In genomic region chr1:74139415-74139814, GRCm38 (mm10) we compare ENCODE assay signal across 16 mouse cellular contexts. TPM values are rescaled to one million over a fixed set of nuclear protein-coding genes. Genes with fewer than 3 reads are reported as not detected.
A peak's percentile ranks its signal among the peaks of the same experiment; 100 is the strongest.
DNase-seq lines count a peak whose midpoint lies in the region; ATAC-seq and TF ChIP-seq lines count a peak whose summit lies in the region.
"Had no signal": no experiment of that assay in that cellular context is flagged by ENCODE, and none has a peak within 500 bp of the region (broad histone marks: within the 10 kb centered on the region; RNA-seq: fewer than 3 reads in every experiment).

No protein-coding gene starts in this region.

- H3K36me3 ChIP-seq in intestine, postnatal 0 days (ENCODE audit: control insufficient read depth, insufficient read depth) = no peaks in the 10 kb centered on the region
- no peaks in the 10 kb centered on the region for H3K36me3 ChIP-seq in intestine, embryonic 16.5 days (ENCODE audit: control insufficient read depth, insufficient read depth, low read length)
- H3K36me3 ChIP-seq in midbrain, postnatal 0 days (ENCODE audit: insufficient read depth, low read length) = no peaks in the 10 kb centered on the region
- no peaks in the 10 kb centered on the region for H3K36me3 ChIP-seq in midbrain, embryonic 10.5 days
- no peaks in the 10 kb centered on the region for H3K36me3 ChIP-seq in splenic B cell, adult 2 months (ENCODE audit: control insufficient read depth, insufficient read depth, low read length, poor library complexity, severe bottlenecking)
- H3K36me3 ChIP-seq in limb, embryonic 10.5 days = no peaks in the 10 kb centered on the region
- H3K36me3 ChIP-seq: heart, embryonic 15.5 days had no signal

- no peak overlapping the region for H3K27ac ChIP-seq in intestine, postnatal 0 days (ENCODE audit: low read depth, low read length)
- H3K27ac ChIP-seq in intestine, embryonic 16.5 days (ENCODE audit: low read length) = no peak overlapping the region
- H3K27ac ChIP-seq in midbrain, postnatal 0 days (ENCODE audit: low read depth, low read length) = no peak overlapping the region
- no peak overlapping the region for H3K27ac ChIP-seq in midbrain, embryonic 10.5 days (replicated peaks)
- H3K27ac ChIP-seq in bone marrow, adult 2 months (ENCODE audit: control insufficient read depth, insufficient read depth, low read depth, low read length, poor library complexity) = no peak overlapping the region
- H3K27ac ChIP-seq in limb, embryonic 10.5 days = no peak overlapping the region
- H3K27ac ChIP-seq: heart, embryonic 15.5 days had no signal

- ATAC-seq in intestine, postnatal 0 days = no peak
- ATAC-seq in intestine, embryonic 16.5 days = no peak
- ATAC-seq in midbrain, postnatal 0 days (ENCODE audit: low FRiP score) = no peak
- ATAC-seq: inflammation-experienced regulatory T-cells, adult 6 months had no signal

- DNase-seq in midbrain, postnatal 0 days (ENCODE audit: low spot score) = no peak
- no peak for DNase-seq in midbrain, embryonic 10.5 days (ENCODE audit: low spot score)
- DNase-seq in splenic B cell, adult 2 months (ENCODE audit: low read depth, low spot score) = peak; percentile 23
- DNase-seq in limb, embryonic 10.5 days (ENCODE audit: low spot score) = no peak
- DNase-seq in spleen, postnatal 14 days (ENCODE audit: low spot score in 2 of 2) = no peak
- DNase-seq: cerebellum, postnatal 36 days; lung, postnatal 14 days had no signal

- no peak overlapping the region for H3K4me3 ChIP-seq in intestine, postnatal 0 days (ENCODE audit: low read depth, low read length)
- H3K4me3 ChIP-seq in intestine, embryonic 16.5 days (ENCODE audit: low read length) = no peak overlapping the region
- H3K4me3 ChIP-seq in midbrain, postnatal 0 days (ENCODE audit: low read depth, low read length) = no peak overlapping the region
- no peak overlapping the region for H3K4me3 ChIP-seq in midbrain, embryonic 10.5 days
- H3K4me3 ChIP-seq in bone marrow, adult 2 months (replicated peaks; ENCODE audit: control insufficient read depth, low read depth, low read length) = no peak overlapping the region
- H3K4me3 ChIP-seq in limb, embryonic 10.5 days = no peak overlapping the region
- H3K4me3 ChIP-seq: erythroblast, embryonic 14.5 days; heart, embryonic 15.5 days had no signal

- TF ChIP-seq POLR2A in bone marrow, adult 2 months (IDR thresholded peaks at IDR 0.05; ENCODE audit: borderline replicate concordance, control insufficient read depth, low read depth, low read length) = no peak

- H3K9ac ChIP-seq in intestine, postnatal 0 days (ENCODE audit: low read depth, low read length) = no peak overlapping the region
- no peak overlapping the region for H3K9ac ChIP-seq in intestine, embryonic 16.5 days (ENCODE audit: low read depth, low read length)
- no peak overlapping the region for H3K9ac ChIP-seq in midbrain, postnatal 0 days (replicated peaks; ENCODE audit: low read length, poor library complexity, severe bottlenecking)
- H3K9ac ChIP-seq: heart, embryonic 15.5 days had no signal

- 60% methylated on average over 3 of the region's 3 CpGs for WGBS in intestine, postnatal 0 days
- 59% methylated on average over 3 of the region's 3 CpGs for whole genome bisulfite sequencing in intestine, embryonic 16.5 days
- WGBS in midbrain, postnatal 0 days = 57% methylated on average over 3 of the region's 3 CpGs
- WGBS in midbrain, embryonic 10.5 days = 66% methylated on average over 3 of the region's 3 CpGs
- WGBS in bone marrow, adult 2 months = 35% methylated on average over 3 of the region's 3 CpGs
- WGBS in limb, embryonic 10.5 days = 55% methylated on average over 3 of the region's 3 CpGs

- H3K4me1 ChIP-seq in intestine, postnatal 0 days (replicated peaks; ENCODE audit: control insufficient read depth, insufficient read depth, low read length) = no peaks in the 10 kb centered on the region
- H3K4me1 ChIP-seq in intestine, embryonic 16.5 days (ENCODE audit: control insufficient read depth, insufficient read depth, low read length) = no peaks in the 10 kb centered on the region
- no peaks in the 10 kb centered on the region for H3K4me1 ChIP-seq in midbrain, postnatal 0 days (ENCODE audit: insufficient read depth, low read length)
- no peaks in the 10 kb centered on the region for H3K4me1 ChIP-seq in midbrain, embryonic 10.5 days
- peaks cover 3% of the 10 kb centered on the region for H3K4me1 ChIP-seq in bone marrow, adult 2 months (ENCODE audit: control insufficient read depth, insufficient read depth, low read length)
- no peaks in the 10 kb centered on the region for H3K4me1 ChIP-seq in limb, embryonic 10.5 days
- H3K4me1 ChIP-seq: heart, embryonic 15.5 days had no signal

- TF ChIP-seq CTCF in intestine, postnatal 0 days (IDR thresholded peaks at IDR 0.05; ENCODE audit: low read depth) = peak; percentile 54
- TF ChIP-seq CTCF in midbrain, postnatal 0 days (IDR thresholded peaks at IDR 0.05) = peak; percentile 25; the same call in 1 of the 2 replicates
- peak; percentile 11; the same call in 1 of the 2 replicates for TF ChIP-seq CTCF in bone marrow, adult 2 months (IDR thresholded peaks at IDR 0.05; ENCODE audit: control insufficient read depth, insufficient read depth, low read length)

- H3K9me3 ChIP-seq in intestine, postnatal 0 days (ENCODE audit: control insufficient read depth) = no peaks in the 10 kb centered on the region
- no peaks in the 10 kb centered on the region for H3K9me3 ChIP-seq in intestine, embryonic 16.5 days (ENCODE audit: control insufficient read depth, low read length)
- H3K9me3 ChIP-seq in midbrain, postnatal 0 days (ENCODE audit: low read length) = no peaks in the 10 kb centered on the region
- H3K9me3 ChIP-seq in midbrain, embryonic 10.5 days (replicated peaks) = no peaks in the 10 kb centered on the region
- H3K9me3 ChIP-seq in limb, embryonic 10.5 days (replicated peaks) = no peaks in the 10 kb centered on the region
- H3K9me3 ChIP-seq: heart, embryonic 15.5 days had no signal

- H3K27me3 ChIP-seq in intestine, postnatal 0 days (replicated peaks; ENCODE audit: control insufficient read depth, insufficient read depth, low read length) = no peaks in the 10 kb centered on the region
- no peaks in the 10 kb centered on the region for H3K27me3 ChIP-seq in intestine, embryonic 16.5 days (replicated peaks; ENCODE audit: control insufficient read depth, insufficient read depth, low read length)
- no peaks in the 10 kb centered on the region for H3K27me3 ChIP-seq in midbrain, postnatal 0 days (ENCODE audit: insufficient read depth, low read length)
- no peaks in the 10 kb centered on the region for H3K27me3 ChIP-seq in midbrain, embryonic 10.5 days (ENCODE audit: low read depth, poor library complexity, severe bottlenecking)
- no peaks in the 10 kb centered on the region for H3K27me3 ChIP-seq in splenic B cell, adult 2 months (ENCODE audit: control insufficient read depth, insufficient read depth, low read length, poor library complexity, severe bottlenecking)
- H3K27me3 ChIP-seq in limb, embryonic 10.5 days (ENCODE audit: low read depth, poor library complexity, severe bottlenecking) = no peaks in the 10 kb centered on the region
- H3K27me3 ChIP-seq: heart, embryonic 15.5 days had no signal

- H3K4me2 ChIP-seq in intestine, postnatal 0 days (replicated peaks; ENCODE audit: low read depth) = no peak overlapping the region
- H3K4me2 ChIP-seq in intestine, embryonic 16.5 days (ENCODE audit: low read depth, low read length) = no peak overlapping the region
- H3K4me2 ChIP-seq in midbrain, postnatal 0 days (ENCODE audit: low read depth, low read length, poor library complexity, severe bottlenecking) = no peak overlapping the region
- H3K4me2 ChIP-seq: heart, embryonic 15.5 days had no signal

RNA-seq across cellular contexts. Expression of gene Rufy4, which starts 14.1 kb away (rescaled TPM):
- polyA plus RNA-seq in intestine, postnatal 0 days (2015; fragmentation: Nextera tagmentation; extraction: Ambion mirVana) = 0.10 TPM in 1 of 2 replicates, not detected in the other
- polyA plus RNA-seq in intestine, embryonic 16.5 days (2015; fragmentation: Nextera tagmentation; extraction: Ambion mirVana) = 0.12 and 0.31 TPM in 2 replicates
- total RNA-seq in midbrain, postnatal 0 days (2014; rRNA removed) = 0.33 TPM in 1 of 2 replicates, not detected in the other
- 0.09 and 0.11 TPM in 2 replicates for polyA plus RNA-seq in midbrain, postnatal 0 days (2015; fragmentation: Nextera tagmentation; extraction: Ambion mirVana)
- 0.29 and 0.51 TPM in 2 replicates for polyA plus RNA-seq in midbrain, embryonic 10.5 days (2016; fragmentation: Nextera tagmentation; extraction: Ambion mirVana)
- 1.1 and 2.6 TPM in 2 replicates for polyA plus RNA-seq in bone marrow, adult 2 months (2011; ENCODE audit: insufficient read depth, insufficient read length, low replicate concordance, missing spikeins)
- 0.08 and 0.13 TPM in 2 replicates for polyA plus RNA-seq in limb, embryonic 10.5 days (2016; fragmentation: Nextera tagmentation; extraction: Ambion mirVana)
- total RNA-seq: layer of hippocampus, adult 18-20 months; left cerebral cortex, postnatal 36 days had no signal
- polyA plus RNA-seq: erythroblast, embryonic 14.5 days; inflammation-experienced regulatory T-cells, adult 6 months had no signal

RNA-seq across cellular contexts. Expression of gene Cxcr2, which starts 14.4 kb away (rescaled TPM):
- polyA plus RNA-seq in intestine, postnatal 0 days (2015; fragmentation: Nextera tagmentation; extraction: Ambion mirVana) = 0.07 TPM in 2 replicates
- polyA plus RNA-seq in intestine, embryonic 16.5 days (2015; fragmentation: Nextera tagmentation; extraction: Ambion mirVana) = 0.22 and 0.27 TPM in 2 replicates
- total RNA-seq in midbrain, postnatal 0 days (2014; rRNA removed) = 0.38 TPM in 1 of 2 replicates, not detected in the other
- polyA plus RNA-seq in midbrain, postnatal 0 days (2015; fragmentation: Nextera tagmentation; extraction: Ambion mirVana) = 0.05 and 0.16 TPM in 2 replicates
- 0.07 TPM in 1 of 2 replicates, not detected in the other for polyA plus RNA-seq in midbrain, embryonic 10.5 days (2016; fragmentation: Nextera tagmentation; extraction: Ambion mirVana)
- polyA plus RNA-seq in bone marrow, adult 2 months (2011; ENCODE audit: insufficient read depth, insufficient read length, low replicate concordance, missing spikeins) = 5.0 and 26.1 TPM in 2 replicates
- polyA plus RNA-seq in limb, embryonic 10.5 days (2016; fragmentation: Nextera tagmentation; extraction: Ambion mirVana) = 0.06 and 0.19 TPM in 2 replicates
- total RNA-seq: layer of hippocampus, adult 18-20 months had no signal

RNA-seq across cellular contexts. Expression of gene Tns1, which starts 15.2 kb away (rescaled TPM):
- 20.0 and 21.5 TPM in 2 replicates for polyA plus RNA-seq in intestine, postnatal 0 days (2015; fragmentation: Nextera tagmentation; extraction: Ambion mirVana)
- 20.2 and 23.4 TPM in 2 replicates for polyA plus RNA-seq in intestine, embryonic 16.5 days (2015; fragmentation: Nextera tagmentation; extraction: Ambion mirVana)
- total RNA-seq in midbrain, postnatal 0 days (2014; rRNA removed) = 22.5 and 31.5 TPM in 2 replicates
- 9.8 and 10.2 TPM in 2 replicates for polyA plus RNA-seq in midbrain, postnatal 0 days (2015; fragmentation: Nextera tagmentation; extraction: Ambion mirVana)
- 10.3 and 13.4 TPM in 2 replicates for polyA plus RNA-seq in midbrain, embryonic 10.5 days (2016; fragmentation: Nextera tagmentation; extraction: Ambion mirVana)
- polyA plus RNA-seq in bone marrow, adult 2 months (2011; ENCODE audit: insufficient read depth, insufficient read length, low replicate concordance, missing spikeins) = 26.4 and 26.5 TPM in 2 replicates
- 38.6 and 46.7 TPM in 2 replicates for polyA plus RNA-seq in limb, embryonic 10.5 days (2016; fragmentation: Nextera tagmentation; extraction: Ambion mirVana)

RNA-seq across cellular contexts. Expression of gene Cxcr1, which starts 55.0 kb away (rescaled TPM):
- polyA plus RNA-seq in intestine, postnatal 0 days (2015; fragmentation: Nextera tagmentation; extraction: Ambion mirVana) = not detected in 2 replicates
- polyA plus RNA-seq in intestine, embryonic 16.5 days (2015; fragmentation: Nextera tagmentation; extraction: Ambion mirVana) = not detected in 2 replicates
- total RNA-seq in midbrain, postnatal 0 days (2014; rRNA removed) = not detected in 2 replicates
- not detected in 2 replicates for polyA plus RNA-seq in midbrain, postnatal 0 days (2015; fragmentation: Nextera tagmentation; extraction: Ambion mirVana)
- polyA plus RNA-seq in midbrain, embryonic 10.5 days (2016; fragmentation: Nextera tagmentation; extraction: Ambion mirVana) = not detected in 2 replicates
- 2.7 TPM in 1 of 2 replicates, not detected in the other for polyA plus RNA-seq in bone marrow, adult 2 months (2011; ENCODE audit: insufficient read depth, insufficient read length, low replicate concordance, missing spikeins)
- 0.10 TPM in 1 of 2 replicates, not detected in the other for polyA plus RNA-seq in limb, embryonic 10.5 days (2016; fragmentation: Nextera tagmentation; extraction: Ambion mirVana)
- total RNA-seq: layer of hippocampus, adult 18-20 months; left cerebral cortex, postnatal 36 days had no signal
- polyA plus RNA-seq: erythroblast, embryonic 14.5 days; heart, embryonic 15.5 days; inflammation-experienced regulatory T-cells, adult 6 months; stomach, embryonic 14.5 days had no signal
